Mouse (Mus musculus) liver, embryonic 14.5 days (tissue): Measurements from ENCODE around the gene Ehbp1.

Source experiments
- CTCF ChIP-seq: IDR thresholded peaks from 2 replicates; pipeline ENCODE4 v1.5.1; 2016; ENCODE audit warnings: antibody characterized with exemption, low read depth, control low read depth
- EP300 ChIP-seq: IDR thresholded peaks from 2 replicates; pipeline ENCODE4 v1.6.1; 2016; ENCODE audit warnings: antibody characterized with exemption, low read depth

GRCm38 (mm10) chr11:22369841-22370240 is 27.7 kb upstream of the Ehbp1 start:
- no peak for TF ChIP-seq CTCF
- no peak for TF ChIP-seq EP300
